ENCODE assay signal across 11 mouse cellular contexts in the genomic region with DNA sequence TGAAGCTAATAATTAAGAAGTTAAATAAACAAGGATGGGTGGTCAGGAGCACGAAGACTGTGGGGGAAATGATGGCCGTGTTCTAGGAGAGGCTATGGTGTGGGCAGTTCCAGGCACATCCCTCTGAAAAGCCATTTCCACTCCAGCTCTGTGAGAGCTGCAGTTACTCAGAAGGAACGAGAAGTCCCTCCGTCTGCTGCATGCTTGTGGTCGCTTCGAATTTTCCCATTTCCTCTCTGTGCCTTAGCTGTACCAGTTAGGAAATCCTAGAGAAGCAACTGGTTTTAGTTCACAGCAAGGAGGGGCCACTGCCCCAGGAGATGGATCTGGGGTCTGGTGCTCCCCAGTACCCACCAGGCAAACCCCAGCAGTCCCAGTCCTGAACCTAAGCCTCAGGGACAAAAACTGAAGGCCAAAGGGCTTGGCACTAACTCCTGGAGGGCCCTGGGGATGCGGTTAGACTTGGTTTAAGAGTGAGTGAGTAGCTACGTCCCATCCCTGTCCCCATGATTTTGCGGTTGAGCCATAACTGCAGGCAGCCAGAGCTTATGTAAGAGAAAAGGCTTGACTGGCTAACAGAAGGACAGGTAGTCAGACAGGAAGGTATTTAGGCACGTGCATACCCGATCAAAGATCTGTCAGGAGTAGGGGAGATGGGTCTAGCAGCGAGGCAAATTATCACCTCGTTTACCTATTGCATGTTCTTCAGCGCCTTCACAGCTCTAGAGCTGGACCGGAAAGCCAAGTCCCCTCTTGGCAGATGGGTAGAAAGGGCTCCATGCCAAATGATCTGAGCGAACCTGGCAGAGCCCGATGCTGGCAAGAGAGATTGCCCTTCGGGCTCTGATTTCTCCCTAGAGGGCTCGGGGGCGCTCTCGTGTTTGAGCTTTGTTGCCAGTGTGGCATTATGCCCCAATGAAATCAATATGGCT. TPM values are rescaled to one million over a fixed set of nuclear protein-coding genes. Genes with fewer than 3 reads are reported as not detected.
DNase-seq lines count a peak whose midpoint lies in the region; ATAC-seq lines count a peak whose summit lies in the region.
"Had no signal": no experiment of that assay in that cellular context is flagged by ENCODE, and none has a peak within 500 bp of the region (broad histone marks: within the 10 kb centered on the region; RNA-seq: fewer than 3 reads in every experiment).

No protein-coding gene starts in this region.

- H3K4me1 ChIP-seq in neural tube, embryonic 15.5 days, result peaks cover 5% of the 10 kb centered on the region; the same call in 1 of the 2 replicates
- H3K4me1 ChIP-seq: stomach, embryonic 15.5 days had no signal

- peak overlapping the region; percentile 40 for H3K4me2 ChIP-seq in neural tube, embryonic 15.5 days
- H3K4me2 ChIP-seq: limb, embryonic 15.5 days; stomach, embryonic 15.5 days had no signal

- 71% methylated on average over 21 of the region's 21 CpGs for WGBS in neural tube, embryonic 15.5 days

- no peak overlapping the region for H3K27ac ChIP-seq in neural tube, embryonic 15.5 days (replicated peaks)
- H3K27ac ChIP-seq: limb, embryonic 15.5 days; stomach, embryonic 15.5 days had no signal

- no peak overlapping the region for H3K9ac ChIP-seq in neural tube, embryonic 15.5 days (replicated peaks)
- H3K9ac ChIP-seq: limb, embryonic 15.5 days; stomach, embryonic 15.5 days had no signal

- ATAC-seq in neural tube, embryonic 15.5 days (ENCODE audit: low FRiP score), result no peak

- H3K36me3 ChIP-seq in neural tube, embryonic 15.5 days, result no peaks in the 10 kb centered on the region
- H3K36me3 ChIP-seq: limb, embryonic 15.5 days; stomach, embryonic 15.5 days had no signal

- no peak overlapping the region for H3K4me3 ChIP-seq in neural tube, embryonic 15.5 days (replicated peaks)
- H3K4me3 ChIP-seq: limb, embryonic 15.5 days; stomach, embryonic 15.5 days had no signal

- peaks cover 57% of the 10 kb centered on the region for H3K27me3 ChIP-seq in neural tube, embryonic 15.5 days (replicated peaks)
- H3K27me3 ChIP-seq: stomach, embryonic 15.5 days had no signal

- peak; percentile 67 for DNase-seq in adrenal gland, postnatal 10 days
- DNase-seq in adrenal gland, postnatal 4 days (ENCODE audit: low spot score in 2 of 2), result no peak
- peak; percentile 29 for DNase-seq in layer of hippocampus, adult 11-12 months (ENCODE audit: low spot score)
- no peak for DNase-seq in layer of hippocampus, adult 9-10 months (ENCODE audit: low spot score)
- DNase-seq in right cerebral cortex, postnatal 10 days (ENCODE audit: low spot score in 2 of 2), result peak; percentile 39 to 55
- no peak for DNase-seq in right cerebral cortex, adult 2 months (ENCODE audit: low spot score in 2 of 2)
- no peak for DNase-seq in spleen, postnatal 4 days (ENCODE audit: low spot score in 2 of 2)
- DNase-seq: kidney, adult 8-10 months had no signal

- H3K9me3 ChIP-seq in neural tube, embryonic 15.5 days (replicated peaks), result no peaks in the 10 kb centered on the region
- H3K9me3 ChIP-seq: limb, embryonic 15.5 days; stomach, embryonic 15.5 days had no signal

RNA-seq across cellular contexts. Expression of a gene that starts 10.3 kb away (rescaled TPM):
- under 1 TPM; 0.12 to 0.15 TPM for total RNA-seq in adrenal gland, postnatal 10 days (2021)
- under 1 TPM; 0.31 to 0.40 TPM for total RNA-seq in adrenal gland, postnatal 4 days (2021)
- polyA plus RNA-seq in neural tube, embryonic 15.5 days (2015; fragmentation: Nextera tagmentation; extraction: Ambion mirVana), result 0.18 and 0.33 TPM in 2 replicates

RNA-seq across cellular contexts. Expression of a gene that starts 40.2 kb away (rescaled TPM):
- total RNA-seq in adrenal gland, postnatal 10 days (2021), result 10 to 100 TPM; 35.3 to 55.6 TPM
- 10 to 100 TPM; 78.9 to 82.0 TPM for total RNA-seq in adrenal gland, postnatal 4 days (2021)
- 49.6 and 57.8 TPM in 2 replicates for polyA plus RNA-seq in neural tube, embryonic 15.5 days (2015; fragmentation: Nextera tagmentation; extraction: Ambion mirVana)

Comparison
In these comparisons a context has a peak if more than half of its experiments do, and no peak if none do; other contexts are left out.
1. DNase-seq: peak in adrenal gland, postnatal 10 days (single experiment), layer of hippocampus, adult 11-12 months (single experiment) and right cerebral cortex, postnatal 10 days (2 of 2); none in adrenal gland, postnatal 4 days (0 of 2), layer of hippocampus, adult 9-10 months (single experiment), right cerebral cortex, adult 2 months (0 of 2) and spleen, postnatal 4 days (0 of 2).